Mouse (Mus musculus): ENCODE results near the gene Cd300e.

GRCm38 (mm10) chr11:115066768-115067167 is 4.8 kb upstream of the Cd300e start:
- TF ChIP-seq POLR2A (IDR thresholded peaks at IDR 0.05; ENCODE audit: borderline replicate concordance, low read depth, low read length) = no peak
- no peak for TF ChIP-seq CTCF (IDR thresholded peaks at IDR 0.05; ENCODE audit: low read depth, low read length)

All from bone marrow macrophage, adult 2 months (primary cell).